Mouse (Mus musculus) hindbrain, embryonic 15.5 days (tissue): ENCODE measurements around the gene Ppp1r3d. TPM values are rescaled to one million over a fixed set of nuclear protein-coding genes. Genes with fewer than 3 reads are reported as not detected.

Source experiments
- ATAC-seq: fragments of 200-750 bp; cut with Nextera tagmentation; 2 replicates; pipeline ENCODE4 v1.8.0; 2017; ENCODE audit warnings: low read depth, moderate number of reproducible peaks, moderate TSS enrichment; ENCODE audit not compliant: low FRiP score
- H3K27ac ChIP-seq: fragments of 300-500 bp; sonication (generic); replicated peaks from 2 replicates; pipeline ENCODE4 v1.5.1; 2015; ENCODE audit warnings: mild to moderate bottlenecking, inconsistent platforms
- H3K27me3 ChIP-seq: fragments of 300-500 bp; sonication (generic); 2 replicates; pipeline ENCODE4 v1.6.1; 2015; ENCODE audit warnings: control low read depth, inconsistent platforms
- H3K36me3 ChIP-seq: fragments of 300-500 bp; sonication (generic); 2 replicates; pipeline ENCODE4 v1.6.1; 2015; ENCODE audit warnings: control low read depth, inconsistent platforms
- H3K4me1 ChIP-seq: fragments of 300-500 bp; sonication (generic); replicated peaks from 2 replicates; pipeline ENCODE4 v1.6.1; 2015; ENCODE audit warnings: control low read depth, inconsistent platforms
- H3K4me2 ChIP-seq: fragments of 300-500 bp; sonication (generic); 2 replicates; pipeline ENCODE4 v1.6.1; 2015; ENCODE audit warnings: moderate library complexity, mild to moderate bottlenecking, inconsistent platforms
- H3K4me3 ChIP-seq: fragments of 300-500 bp; sonication (generic); 2 replicates; pipeline ENCODE4 v1.5.1; 2015; ENCODE audit warnings: mild to moderate bottlenecking, inconsistent platforms
- H3K9ac ChIP-seq: fragments of 300-500 bp; sonication (generic); 2 replicates; pipeline ENCODE4 v1.6.1; 2015; ENCODE audit warnings: inconsistent platforms
- H3K9me3 ChIP-seq: fragments of 300-500 bp; sonication (generic); 2 replicates; pipeline ENCODE4 v1.6.1; 2016; ENCODE audit warnings: control low read depth, inconsistent platforms
- WGBS: fragments of 180-500 bp; shearing (Covaris S2); methylation state at CpG from one replicate; pipeline ENCODE4 v1.1.7; 2015; 5-methylcytosine and 5-hydroxymethylcytosine counted together
- polyA plus RNA-seq: library from polyadenylated mRNA; unstranded; fragments of >200 nt; fragmentation: Nextera tagmentation; extraction: Ambion mirVana; gene quantifications from 2 replicates; pipeline ENCODE4 v1.2.1, GENCODE M21; 2015

Gene Ppp1r3d
- polyA plus RNA-seq, 1 experiment from 2014 or later: 5.5 TPM

GRCm38 (mm10) chr2:178428676-178429075 lies 14.4 kb upstream of the Ppp1r3d start:
- Histone ChIP-seq H3K27me3 (no peaks in the 10 kb centered on the region), H3K36me3 (no peaks in the 10 kb centered on the region), H3K4me3 (no peak overlapping the region), H3K4me2 (no peak overlapping the region), H3K4me1 (0 out of 2 replicates have a peak, but pooled peaks cover 5% of the 10 kb centered on the region), H3K9me3 (no peaks in the 10 kb centered on the region), H3K9ac (no peak overlapping the region), H3K27ac (no peak overlapping the region)
- WGBS: 87% methylated on average over 4 of the region's 4 CpGs
- ATAC-seq: no peak

- H3K4me3 ChIP-seq: no peak overlapping the region
- no peaks in the 10 kb centered on the region for H3K27me3 ChIP-seq
- no peaks in the 10 kb centered on the region for H3K9me3 ChIP-seq
- no peak overlapping the region for H3K4me2 ChIP-seq
- H3K4me1 ChIP-seq: 0 out of 2 replicates have a peak, but pooled peaks cover 5% of the 10 kb centered on the region
- H3K27ac ChIP-seq: no peak overlapping the region
- H3K9ac ChIP-seq: no peak overlapping the region
- 84% methylated on average over 9 of the region's 9 CpGs for WGBS
- ATAC-seq: no peak
- H3K36me3 ChIP-seq: no peaks in the 10 kb centered on the region
Measured at GRCm38 (mm10) chr2:178428183-178428582, 13.9 kb upstream of the Ppp1r3d start.

GRCm38 (mm10) chr2:178427181-178427580 lies 12.9 kb upstream of the Ppp1r3d start:
- Histone ChIP-seq H3K27ac (no peak overlapping the region), H3K4me3 (no peak overlapping the region), H3K27me3 (no peaks in the 10 kb centered on the region), H3K9ac (no peak overlapping the region), H3K4me1 (0 out of 2 replicates have a peak, but pooled peaks cover 5% of the 10 kb centered on the region), H3K4me2 (no peak overlapping the region), H3K36me3 (no peaks in the 10 kb centered on the region), H3K9me3 (no peaks in the 10 kb centered on the region)
- ATAC-seq: no peak
- 88% methylated on average over 5 of the region's 5 CpGs for WGBS

- no peaks in the 10 kb centered on the region for H3K36me3 ChIP-seq
- no peak overlapping the region for H3K9ac ChIP-seq
- H3K4me3 ChIP-seq: no peak overlapping the region
- no peak overlapping the region for H3K27ac ChIP-seq
- H3K27me3 ChIP-seq: no peaks in the 10 kb centered on the region
- 0 out of 2 replicates have a peak, but pooled peaks cover 5% of the 10 kb centered on the region for H3K4me1 ChIP-seq
- H3K9me3 ChIP-seq: no peaks in the 10 kb centered on the region
- ATAC-seq: 0 out of 2 replicates have a peak, but pooled peaks have one; percentile 15
- no peak overlapping the region for H3K4me2 ChIP-seq
- 41% methylated on average over 4 of the region's 4 CpGs for WGBS
Measured at GRCm38 (mm10) chr2:178426229-178426628, 12.0 kb upstream of the Ppp1r3d start.

- Histone ChIP-seq H3K4me2 (no peak overlapping the region), H3K9me3 (no peaks in the 10 kb centered on the region), H3K4me1 (no peaks in the 10 kb centered on the region), H3K27me3 (no peaks in the 10 kb centered on the region), H3K4me3 (no peak overlapping the region), H3K9ac (no peak overlapping the region), H3K27ac (no peak overlapping the region), H3K36me3 (no peaks in the 10 kb centered on the region)
- no peak for ATAC-seq
- WGBS: 86% methylated on average over 5 of the region's 5 CpGs
Measured at GRCm38 (mm10) chr2:178423223-178423622, 9.0 kb upstream of the Ppp1r3d start.

- Histone ChIP-seq H3K27ac (no peak overlapping the region), H3K36me3 (no peaks in the 10 kb centered on the region), H3K4me1 (no peaks in the 10 kb centered on the region), H3K9ac (no peak overlapping the region), H3K9me3 (no peaks in the 10 kb centered on the region), H3K4me2 (no peak overlapping the region), H3K27me3 (no peaks in the 10 kb centered on the region), H3K4me3 (no peak overlapping the region)
- WGBS: 46% methylated on average over 3 of the region's 3 CpGs
- ATAC-seq: no peak
Measured at GRCm38 (mm10) chr2:178422186-178422585, 7.9 kb upstream of the Ppp1r3d start.

- Histone ChIP-seq H3K27me3 (no peaks in the 10 kb centered on the region), H3K4me3 (no peak overlapping the region), H3K4me2 (no peak overlapping the region), H3K4me1 (no peaks in the 10 kb centered on the region), H3K27ac (no peak overlapping the region), H3K36me3 (no peaks in the 10 kb centered on the region), H3K9ac (no peak overlapping the region), H3K9me3 (no peaks in the 10 kb centered on the region)
- WGBS: 45% methylated on average over 6 of the region's 6 CpGs
- no peak for ATAC-seq
Measured at GRCm38 (mm10) chr2:178421603-178422002, 7.3 kb upstream of the Ppp1r3d start.

GRCm38 (mm10) chr2:178420576-178420975 lies 6.3 kb upstream of the Ppp1r3d start:
- Histone ChIP-seq H3K4me3 (no peak overlapping the region), H3K9me3 (no peaks in the 10 kb centered on the region), H3K36me3 (no peaks in the 10 kb centered on the region), H3K9ac (no peak overlapping the region), H3K27ac (no peak overlapping the region), H3K4me2 (no peak overlapping the region), H3K4me1 (peaks cover 9% of the 10 kb centered on the region; the same call in 1 of the 2 replicates), H3K27me3 (no peaks in the 10 kb centered on the region)
- no peak for ATAC-seq
- whole genome bisulfite sequencing: 84% methylated on average over 9 of the region's 9 CpGs

GRCm38 (mm10) chr2:178416970-178417369 lies 2.7 kb upstream of the Ppp1r3d start:
- no peak overlapping the region for H3K9ac ChIP-seq
- no peaks in the 10 kb centered on the region for H3K27me3 ChIP-seq
- 80% methylated on average over 4 of the region's 4 CpGs for WGBS
- H3K4me1 ChIP-seq: peaks cover 39% of the 10 kb centered on the region
- H3K36me3 ChIP-seq: no peaks in the 10 kb centered on the region
- no peak overlapping the region for H3K4me2 ChIP-seq
- H3K27ac ChIP-seq: no peak overlapping the region
- ATAC-seq: no peak
- H3K9me3 ChIP-seq: no peaks in the 10 kb centered on the region
- H3K4me3 ChIP-seq: no peak overlapping the region

- H3K9ac ChIP-seq: no peak overlapping the region
- H3K4me2 ChIP-seq: no peak overlapping the region
- no peak overlapping the region for H3K4me3 ChIP-seq
- WGBS: 77% methylated on average over 13 of the region's 13 CpGs
- H3K9me3 ChIP-seq: no peaks in the 10 kb centered on the region
- no peaks in the 10 kb centered on the region for H3K36me3 ChIP-seq
- H3K4me1 ChIP-seq: peaks cover 39% of the 10 kb centered on the region
- H3K27ac ChIP-seq: no peak overlapping the region
- H3K27me3 ChIP-seq: no peaks in the 10 kb centered on the region
- ATAC-seq: no peak
Measured at GRCm38 (mm10) chr2:178416427-178416826, 2.2 kb upstream of the Ppp1r3d start.

GRCm38 (mm10) chr2:178415150-178415448 lies 827 bp upstream of the Ppp1r3d start:
- Histone ChIP-seq H3K36me3 (no peaks in the 10 kb centered on the region), H3K27ac (peak overlapping the region; percentile 87), H3K4me2 (peak overlapping the region; percentile 100), H3K27me3 (no peaks in the 10 kb centered on the region), H3K4me1 (peaks cover 39% of the 10 kb centered on the region), H3K9me3 (no peaks in the 10 kb centered on the region), H3K4me3 (peak overlapping the region; percentile 72), H3K9ac (peak overlapping the region; percentile 74)
- 12% methylated on average over 3 of the region's 3 CpGs for WGBS
- peak; percentile 70 for ATAC-seq

GRCm38 (mm10) chr2:178413481-178414260 lies 601 bp downstream of the Ppp1r3d start:
- peak; percentile 14 for ATAC-seq
- Histone ChIP-seq H3K27ac (peak overlapping the region; percentile 87), H3K9me3 (no peaks in the 10 kb centered on the region), H3K36me3 (no peaks in the 10 kb centered on the region), H3K27me3 (no peaks in the 10 kb centered on the region), H3K4me3 (peak overlapping the region; percentile 72), H3K9ac (peak overlapping the region; percentile 74), H3K4me2 (peak overlapping the region; percentile 100), H3K4me1 (peaks cover 39% of the 10 kb centered on the region)
- 16% methylated on average over 75 of the region's 75 CpGs for WGBS
